14 mouse cellular contexts compared by ENCODE assay signal in the genomic region with DNA sequence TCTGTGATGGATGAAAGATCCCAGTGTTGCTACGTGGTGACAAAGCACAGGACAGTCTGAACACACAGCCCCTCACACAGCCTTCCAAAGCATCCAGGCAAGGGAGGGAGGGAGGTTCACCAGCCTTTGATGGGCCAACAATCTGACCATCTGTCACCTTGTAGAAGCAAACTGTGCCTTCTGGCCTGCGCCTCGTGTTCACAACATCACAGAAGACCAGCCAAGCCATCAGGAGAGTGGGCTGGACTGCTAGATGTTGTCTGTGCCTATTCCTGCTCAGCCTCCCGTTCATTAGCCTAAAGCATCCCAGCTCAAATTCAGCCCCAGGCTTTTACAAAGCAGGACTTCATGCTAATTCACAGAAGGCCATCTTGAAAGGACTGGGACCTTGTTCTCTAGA. TPM values are rescaled to one million over a fixed set of nuclear protein-coding genes. Genes with fewer than 3 reads are reported as not detected.
A peak's percentile ranks its signal among the peaks of the same experiment; 100 is the strongest.
DNase-seq lines count a peak whose midpoint lies in the region; ATAC-seq and TF ChIP-seq lines count a peak whose summit lies in the region.
"Had no signal": no experiment of that assay in that cellular context is flagged by ENCODE, and none has a peak within 500 bp of the region (broad histone marks: within the 10 kb centered on the region; RNA-seq: fewer than 3 reads in every experiment).

No protein-coding gene starts in this region.

- DNase-seq in brain, adult 2 months (ENCODE audit: low read depth, low spot score) = peak; percentile 98
- DNase-seq in left cerebral cortex, adult 2 months (ENCODE audit: extremely low spot score in 1 of 2, low spot score in 2 of 2) = peak in 1 of 2 experiments; percentile 44
- no peak for DNase-seq in adrenal gland, postnatal 4 days (ENCODE audit: low spot score in 2 of 2)
- DNase-seq in ovary, postnatal 36 days (ENCODE audit: low spot score) = no peak
- no peak for DNase-seq in embryo, embryonic 10 days (ENCODE audit: low spot score)
- DNase-seq: adrenal gland, adult 2 months; kidney, postnatal 14 days had no signal

- no peak overlapping the region for H3K4me3 ChIP-seq in cortical plate, adult 2 months (ENCODE audit: insufficient read depth, low read length)
- H3K4me3 ChIP-seq in left cerebral cortex, adult 2 months = no peak overlapping the region
- H3K4me3 ChIP-seq: heart, embryonic 10.5 days; hindbrain, embryonic 12.5 days; limb, embryonic 15.5 days; lung, embryonic 15.5 days had no signal

- TF ChIP-seq CTCF in cortical plate, adult 2 months (IDR thresholded peaks at IDR 0.05; ENCODE audit: extremely low read depth, insufficient read depth, low read length) = no peak
- TF ChIP-seq CTCF in left cerebral cortex, adult 2 months (IDR thresholded peaks at IDR 0.05) = no peak

- TF ChIP-seq POLR2A in cortical plate, adult 2 months (IDR thresholded peaks at IDR 0.05; ENCODE audit: extremely low read depth, insufficient read depth, low read length) = no peak

- ATAC-seq in cerebellum, adult (ENCODE audit: insufficient number of reproducible peaks, low FRiP score, low TSS enrichment) = peak; percentile 89
- ATAC-seq: Patski had no signal

- peaks cover 6% of the 10 kb centered on the region for H3K4me1 ChIP-seq in cortical plate, adult 2 months (ENCODE audit: control insufficient read depth, insufficient read depth, low read length)
- H3K4me1 ChIP-seq: heart, embryonic 10.5 days; hindbrain, embryonic 12.5 days; limb, embryonic 15.5 days; lung, embryonic 15.5 days had no signal

- H3K27ac ChIP-seq in cortical plate, adult 2 months (ENCODE audit: insufficient read depth, low read length) = peak overlapping the region; percentile 42
- peak overlapping the region; percentile 82 for H3K27ac ChIP-seq in left cerebral cortex, adult 2 months
- H3K27ac ChIP-seq: heart, embryonic 10.5 days; hindbrain, embryonic 12.5 days; limb, embryonic 15.5 days; lung, embryonic 15.5 days had no signal

- intact Hi-C loops in left cerebral cortex, adult 2 months (cut with DNase I) = loop anchor here (2.0 kb wide), 3 partner anchors 27 to 313 kb away; partner anchors contain the start of gene Ehd3

RNA-seq across cellular contexts. Expression of gene Ehd3, which starts 27.5 kb away (rescaled TPM):
- polyA plus RNA-seq in cortical plate, adult 2 months (2012; rRNA removed) = 50.1 and 56.6 TPM in 2 replicates
- 10 to 100 TPM; 73.5 to 89.4 TPM for total RNA-seq in left cerebral cortex, adult 2 months (2021)
- total RNA-seq in adrenal gland, postnatal 4 days (2021) = 10 to 100 TPM; 43.6 to 49.5 TPM
